Mouse (Mus musculus): ENCODE data around the gene Slc15a5.
"Not testable (repeated sequence)": the region's sequence is repeated elsewhere in the genome, so short reads cannot be mapped to it uniquely, and the experiment has no call there.

GRCm38 (mm10) chr6:138086421-138086820, 6.7 kb upstream of the Slc15a5 start:
- TF ChIP-seq POLR2A (IDR thresholded peaks at IDR 0.05; ENCODE audit: insufficient read depth, low read length); CTCF (IDR thresholded peaks at IDR 0.05; ENCODE audit: low read depth, low read length): not testable (repeated sequence)
